Mouse (Mus musculus): ENCODE data around the gene Olfr522.

Gene Olfr522

DNA sequence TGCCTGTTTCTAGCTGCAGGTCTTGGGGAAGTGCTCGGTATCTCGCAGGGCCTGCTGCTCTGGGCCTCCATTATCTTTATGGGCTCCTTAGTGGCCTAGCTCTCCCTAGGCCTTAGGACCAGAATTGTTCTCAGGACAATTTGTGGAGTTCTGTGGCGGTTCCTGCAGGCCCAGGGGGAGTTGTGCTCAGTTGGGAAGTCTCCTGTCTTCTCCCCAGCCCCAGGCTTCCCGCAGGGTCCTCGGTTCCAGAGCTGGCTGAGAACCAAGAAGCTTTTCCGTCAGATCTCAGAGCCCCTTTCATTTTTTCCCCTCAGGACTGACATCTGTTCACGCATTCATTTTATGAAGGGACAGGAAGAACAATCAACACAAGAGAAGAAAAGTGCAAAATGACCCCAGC, at the start of gene Olfr522:
Gene Olfr522 (minus strand): TSS at position 101 of the 400 bp plus-strand sequence.
- DNase-seq = no peak

GRCm38 (mm10) chr7:140213841-140214240, 49.3 kb upstream of the Olfr522 start:
- no peak for DNase-seq

GRCm38 (mm10) chr7:140208677-140209076, 44.1 kb upstream of the Olfr522 start:
- DNase-seq = no peak

DNA sequence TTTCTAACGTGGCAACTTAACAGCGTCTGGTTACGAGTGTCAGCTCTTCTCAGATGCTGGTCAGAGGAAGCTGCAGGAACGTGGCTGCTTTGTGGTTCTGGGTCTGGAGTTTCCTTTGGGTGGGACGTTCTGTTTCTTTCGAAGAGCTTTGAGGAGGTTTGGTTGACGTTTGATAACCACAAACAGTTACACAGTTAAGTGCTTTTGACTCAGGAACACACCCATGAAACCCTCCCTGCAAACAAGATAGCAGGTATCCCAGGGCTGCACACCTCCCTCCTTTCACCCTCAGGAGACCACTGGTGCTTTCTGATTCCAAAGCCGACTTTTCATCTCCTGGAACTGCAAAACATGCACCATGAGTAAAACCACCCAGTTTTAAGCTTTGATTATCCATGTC, 43.6 kb upstream of the Olfr522 start:
- DNase-seq = no peak

DNA sequence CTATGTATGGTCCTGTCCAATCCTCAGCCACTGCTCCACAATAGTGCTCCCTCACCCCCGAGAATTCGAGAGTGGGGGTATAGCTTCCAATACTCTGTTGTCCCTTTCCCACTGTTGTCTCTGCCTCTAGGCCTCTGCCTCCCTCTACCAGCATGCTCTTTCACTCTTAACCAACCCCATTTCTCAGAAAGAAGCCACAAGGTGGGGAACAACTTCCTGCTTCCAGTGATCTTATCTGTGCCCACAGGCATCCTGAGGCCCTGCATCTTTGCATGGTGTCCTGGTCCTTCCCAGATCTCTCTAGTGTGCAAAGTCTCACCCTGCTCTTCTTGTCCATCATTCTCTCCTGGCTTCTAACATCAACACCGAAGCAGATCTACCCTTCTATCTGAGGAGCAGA, 42.3 kb upstream of the Olfr522 start:
- no peak for DNase-seq

DNA sequence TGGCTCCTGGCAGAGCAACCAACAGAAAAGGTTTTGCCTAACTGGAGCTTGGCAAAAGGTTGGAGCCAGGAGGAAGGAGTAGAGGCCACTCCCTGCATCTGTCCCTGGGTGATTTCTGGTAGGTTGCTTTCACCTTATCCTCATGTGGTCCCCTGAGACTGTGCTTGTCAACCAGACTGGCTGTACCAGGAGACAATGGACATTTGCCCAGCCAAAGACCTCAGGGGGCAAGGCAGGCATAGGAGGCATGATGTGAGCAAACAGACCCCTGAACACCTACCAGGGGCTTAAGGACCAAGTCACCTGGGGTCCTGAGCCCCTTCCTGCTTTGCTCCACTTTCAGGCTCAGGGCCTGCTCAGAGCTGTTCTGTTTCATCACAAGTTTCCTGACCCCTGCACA, 41.3 kb upstream of the Olfr522 start, which contains the start of gene Olfr524:
Gene Olfr524 (minus strand): TSS at position 101 of the 400 bp plus-strand sequence.
- DNase-seq = no peak

DNA sequence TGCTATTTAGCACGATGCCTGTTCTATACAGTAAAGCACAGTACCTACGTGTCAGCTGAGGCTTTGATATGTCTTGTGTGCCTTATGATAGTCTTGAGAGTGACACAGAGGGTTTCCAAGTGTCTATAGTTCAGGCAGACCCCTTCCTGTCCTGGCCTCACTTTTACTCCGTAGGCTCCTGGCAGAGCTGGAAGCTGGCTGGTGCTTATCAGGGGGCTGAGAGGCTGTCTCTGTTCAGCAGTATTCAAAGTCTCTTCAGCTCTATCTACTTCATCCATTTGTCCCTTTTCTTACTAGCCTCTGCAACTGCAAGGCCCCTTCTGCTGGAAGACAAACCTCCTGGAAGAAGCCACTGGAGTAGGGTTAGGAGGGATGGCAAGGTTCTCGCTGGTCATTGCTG, 36.5 kb upstream of the Olfr522 start:
- DNase-seq = no peak

GRCm38 (mm10) chr7:140196002-140196401, 31.4 kb upstream of the Olfr522 start:
- DNase-seq = no peak

DNA sequence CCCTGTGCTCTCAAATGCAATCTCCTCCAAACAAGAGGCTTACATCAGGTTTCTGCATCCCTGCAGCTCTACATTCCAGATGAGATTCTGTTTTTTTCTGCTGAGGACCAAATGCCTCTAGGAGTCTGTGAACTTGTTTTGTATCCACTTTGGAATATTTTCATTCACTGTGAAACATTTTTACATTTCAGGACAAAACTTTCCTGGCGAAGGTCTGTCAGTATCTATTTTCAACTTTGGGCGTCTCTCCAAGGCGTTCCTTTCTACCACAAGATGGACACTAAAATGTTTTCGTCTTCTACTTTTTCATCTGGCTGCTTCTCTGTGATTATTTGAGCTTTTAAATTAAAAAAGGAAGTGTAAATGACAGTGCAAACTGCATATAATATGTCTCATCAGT, 29.5 kb upstream of the Olfr522 start:
- DNase-seq = no peak

DNA sequence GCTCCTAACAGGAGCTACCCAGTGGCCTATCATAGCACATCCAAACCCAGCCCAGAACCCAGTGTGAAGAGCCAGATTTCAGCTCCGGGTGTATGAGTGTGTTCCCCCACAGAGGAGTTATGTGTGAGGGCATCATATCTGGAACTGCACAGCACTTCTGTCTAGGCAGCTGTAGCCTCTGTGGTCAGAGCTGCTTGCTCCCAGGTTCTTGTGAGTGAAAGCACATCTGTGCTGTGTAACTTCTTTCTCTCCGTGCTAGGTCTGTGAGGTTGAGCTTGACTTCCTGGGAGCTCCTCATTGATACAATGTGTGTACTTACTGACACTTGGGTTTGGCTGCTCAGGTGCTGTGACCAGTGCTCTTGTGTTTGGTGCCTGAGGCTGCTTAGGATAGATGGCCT, 28.3 kb upstream of the Olfr522 start:
- no peak for DNase-seq

DNA sequence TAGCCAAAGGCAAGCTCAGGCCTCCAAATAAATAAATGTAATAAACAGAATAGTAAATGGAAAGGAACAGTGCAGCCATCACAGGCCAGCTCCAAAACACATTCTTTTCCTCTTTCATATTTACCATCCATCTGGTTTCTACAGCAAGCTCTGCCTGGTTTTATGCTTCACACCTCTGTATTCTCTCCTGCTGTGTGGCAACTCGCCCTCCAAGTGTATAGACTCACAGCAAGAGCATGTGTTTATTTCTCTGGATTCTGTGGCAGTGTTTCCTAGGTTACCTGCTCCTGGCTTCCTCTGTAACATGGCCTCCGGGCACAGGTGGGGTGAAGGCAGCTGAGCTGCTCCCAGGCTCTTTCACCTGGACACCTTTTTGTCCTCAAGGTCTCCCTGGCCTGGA, 27.9 kb upstream of the Olfr522 start:
- DNase-seq = no peak

DNA sequence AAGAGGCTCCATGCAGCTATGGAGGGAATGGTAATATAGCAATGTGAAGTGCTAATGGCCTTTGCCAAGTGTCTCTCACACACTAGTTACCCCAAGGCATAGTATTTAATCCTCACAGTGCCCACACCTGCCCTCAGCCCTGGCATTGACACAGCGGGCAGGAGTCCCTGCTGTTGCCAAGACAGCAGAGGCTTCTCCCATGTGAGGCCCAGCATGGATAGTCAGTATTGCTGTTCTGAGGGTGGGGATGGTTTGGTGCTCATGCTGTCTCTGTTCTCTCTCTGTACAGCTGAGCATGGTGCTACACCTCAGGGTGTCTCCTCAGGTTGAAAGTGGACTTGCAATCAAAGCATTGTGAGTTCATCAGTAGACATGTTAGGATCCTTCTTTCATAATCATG, 25.9 kb upstream of the Olfr522 start:
- no peak for DNase-seq

DNA sequence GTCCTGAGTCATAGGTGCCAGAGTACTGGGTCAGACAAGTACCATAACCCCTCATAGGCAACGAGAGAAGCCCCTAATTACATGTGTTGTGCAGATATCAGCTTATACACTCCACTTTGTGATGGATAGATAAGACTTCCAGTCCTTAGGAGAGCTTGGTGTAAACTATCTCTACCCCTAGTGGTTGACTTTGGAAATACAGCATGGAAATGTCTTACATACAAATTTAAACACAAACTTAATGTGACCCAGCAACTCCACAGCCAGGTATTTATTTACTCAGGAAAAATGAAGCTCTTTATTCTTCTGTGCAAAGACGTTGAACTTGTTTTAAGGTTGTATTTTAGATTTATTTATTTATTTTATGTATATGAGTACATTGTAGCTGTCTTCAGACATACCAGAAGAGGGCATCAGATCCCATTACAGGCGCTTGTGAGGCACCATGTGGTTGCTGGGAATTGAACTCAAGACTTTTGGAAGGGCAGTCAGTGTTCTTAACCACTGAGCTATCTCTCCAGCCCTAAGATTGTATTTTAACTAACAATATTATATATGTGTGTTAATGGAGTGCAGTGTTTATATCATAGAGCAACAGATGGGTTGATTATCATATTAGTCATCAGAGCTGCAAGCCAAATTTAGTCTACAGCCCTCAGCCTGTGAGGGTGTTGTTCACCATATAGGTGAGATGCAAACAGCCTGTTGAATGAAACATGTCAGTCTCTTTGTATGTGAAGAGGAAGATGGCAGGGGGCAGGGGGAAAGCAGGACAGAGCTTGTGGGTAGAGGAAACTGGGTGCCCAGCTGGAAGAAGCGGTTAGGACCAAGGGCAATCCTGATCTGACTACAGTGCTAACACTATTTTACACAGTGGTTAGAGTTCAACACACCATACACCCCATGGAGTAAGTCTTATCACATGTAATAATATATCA, 24.1 kb upstream of the Olfr522 start:
- DNase-seq = no peak

DNA sequence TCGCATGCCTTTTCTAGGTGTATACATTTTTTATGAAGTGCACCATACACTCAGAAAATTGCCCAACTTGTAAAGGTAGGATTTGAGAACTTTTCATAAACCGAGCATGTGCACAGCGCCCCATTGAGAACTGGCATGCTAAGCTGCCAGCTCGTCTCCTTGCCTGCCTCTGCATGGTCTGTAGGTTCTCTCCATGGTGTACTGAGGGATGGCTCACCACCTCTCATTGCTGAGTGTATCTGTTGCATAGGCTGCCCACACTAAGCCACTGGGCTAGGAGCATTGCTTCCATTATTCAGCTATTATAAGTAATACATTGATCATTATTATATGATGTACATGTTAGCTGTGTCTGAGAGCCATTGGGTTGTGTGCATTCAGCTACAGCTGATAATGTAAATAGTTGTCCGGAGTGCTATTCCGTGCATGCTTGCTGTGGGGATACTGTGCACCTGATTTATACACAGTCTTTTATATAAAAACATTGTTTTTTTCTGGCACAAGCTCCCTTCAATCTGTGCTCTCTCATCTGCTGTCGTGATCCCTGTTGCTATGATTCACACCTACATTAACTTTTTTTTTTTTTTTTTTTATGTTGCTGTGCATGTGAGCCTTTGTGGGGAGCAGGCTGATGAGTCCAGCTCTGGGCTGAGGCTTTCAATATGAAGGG, 23.3 kb upstream of the Olfr522 start:
- no peak for DNase-seq

- DNase-seq = peak in 1 of 2 experiments; percentile 18
Measured at GRCm38 (mm10) chr7:140186646-140187620, 22.4 kb upstream of the Olfr522 start.

DNA sequence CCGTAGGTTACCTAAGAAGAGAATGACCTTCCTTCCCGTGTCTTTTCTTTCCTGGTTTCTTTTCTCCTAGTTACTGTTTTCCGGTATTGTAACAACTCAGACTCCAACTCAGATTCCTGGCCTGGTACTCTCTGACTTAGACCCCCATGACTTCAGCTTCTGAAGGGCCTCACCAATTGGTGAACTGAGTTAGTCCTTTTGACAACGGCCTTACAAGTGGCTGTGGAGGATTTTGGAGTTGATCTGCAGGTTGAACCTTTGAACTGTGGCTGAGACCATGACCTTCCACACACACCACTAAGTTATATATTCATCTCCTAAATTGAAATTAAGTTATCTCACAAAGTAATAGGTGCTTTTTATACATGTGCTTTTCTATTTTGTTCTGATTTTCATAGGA, 19.6 kb upstream of the Olfr522 start:
- no peak for DNase-seq

- DNase-seq = no peak
Measured at GRCm38 (mm10) chr7:140180692-140181091, 16.1 kb upstream of the Olfr522 start.

DNA sequence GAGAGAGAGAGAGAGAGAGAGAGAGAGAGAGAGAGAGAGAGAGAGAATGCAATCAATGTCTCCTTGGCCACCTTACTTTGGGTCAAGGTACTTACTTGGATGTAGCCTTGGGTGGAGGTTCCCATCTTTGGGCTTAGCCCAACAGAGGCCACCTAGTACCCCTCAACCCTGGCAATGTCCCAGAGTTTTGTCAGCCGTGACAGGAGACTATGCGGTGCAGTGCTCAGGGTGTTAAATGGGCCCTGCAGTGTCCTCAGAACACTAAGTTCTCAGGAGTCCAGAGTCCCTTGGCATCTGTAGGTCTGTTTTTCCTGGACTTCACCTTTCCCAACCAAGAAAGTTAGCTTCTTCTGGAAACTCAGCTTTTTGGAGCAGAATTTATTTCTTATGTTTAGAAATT, 14.6 kb upstream of the Olfr522 start:
- no peak for DNase-seq

DNA sequence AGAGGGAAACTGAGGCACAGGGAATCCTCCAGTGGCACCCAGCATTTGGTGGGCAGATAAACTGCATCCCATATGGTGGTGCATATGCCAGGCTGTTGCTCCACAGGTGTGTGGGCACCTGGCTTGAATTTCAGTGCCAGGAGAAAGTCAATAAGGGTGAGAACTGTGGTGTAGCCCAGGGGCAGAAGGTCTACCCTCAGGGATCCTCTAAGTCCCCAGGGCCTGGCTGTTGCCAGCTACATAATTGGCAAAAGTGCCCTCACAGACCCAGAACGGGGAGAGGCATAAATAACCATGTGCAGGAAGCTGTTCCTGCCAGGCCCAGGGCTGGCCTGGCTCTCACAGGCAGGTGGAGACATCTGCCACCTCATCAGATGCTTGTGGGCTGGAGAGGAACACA, 8.4 kb upstream of the Olfr522 start, which contains the start of gene Olfr523:
Gene Olfr523 (plus strand): TSS at position 282 of the 400 bp plus-strand sequence.
- DNase-seq = no peak

GRCm38 (mm10) chr7:140170863-140171262, 6.3 kb upstream of the Olfr522 start:
- DNase-seq = no peak

DNA sequence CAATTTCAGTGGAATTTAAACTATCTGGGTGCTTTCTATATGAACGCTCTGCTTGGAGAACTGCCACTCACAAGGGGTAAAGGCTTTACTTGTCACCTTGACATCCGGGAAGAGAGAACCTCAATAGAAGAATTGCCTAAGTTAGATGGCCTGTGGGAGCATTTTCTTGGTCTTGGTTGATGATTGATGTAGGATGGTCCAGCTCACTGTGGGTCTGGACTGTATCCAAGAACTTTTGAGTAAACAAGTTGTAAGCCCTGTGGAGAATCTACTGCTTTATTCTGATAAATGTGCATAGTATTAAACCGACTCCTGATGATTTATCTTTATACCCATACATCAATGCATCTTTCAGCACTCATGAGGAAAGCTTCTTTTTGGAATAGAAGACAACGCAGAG, 4.8 kb upstream of the Olfr522 start:
- no peak for DNase-seq

DNA sequence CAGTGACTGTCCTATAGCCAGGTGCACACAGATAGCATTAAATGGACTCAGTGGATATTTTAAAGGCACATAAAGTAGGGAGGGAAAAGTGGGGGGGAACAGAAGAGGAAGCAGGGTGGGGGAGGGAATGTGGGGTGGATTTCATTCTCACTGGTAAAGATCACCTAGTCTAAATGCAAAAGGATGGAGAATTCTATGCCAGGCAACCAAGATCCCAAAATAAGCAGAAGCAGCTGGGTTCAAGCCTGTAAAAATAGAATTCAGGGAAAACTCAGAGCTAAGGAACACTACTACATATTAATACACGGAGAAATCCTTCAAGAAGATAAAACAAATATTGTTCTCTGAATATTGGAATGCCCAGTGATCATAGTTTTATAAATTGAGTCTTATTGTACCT, 3.4 kb upstream of the Olfr522 start:
- no peak for DNase-seq

GRCm38 (mm10) chr7:140160363-140160762, 4.2 kb downstream of the Olfr522 start:
- DNase-seq = no peak
